Mouse (Mus musculus): ENCODE measurements at regions not wholly inside any gene's neighbourhood (a gene's known extent, or its start where the extent isn't known, plus 50 kb on each side); places are given as distances from the start of the nearest gene placed in this dataset.

DNA sequence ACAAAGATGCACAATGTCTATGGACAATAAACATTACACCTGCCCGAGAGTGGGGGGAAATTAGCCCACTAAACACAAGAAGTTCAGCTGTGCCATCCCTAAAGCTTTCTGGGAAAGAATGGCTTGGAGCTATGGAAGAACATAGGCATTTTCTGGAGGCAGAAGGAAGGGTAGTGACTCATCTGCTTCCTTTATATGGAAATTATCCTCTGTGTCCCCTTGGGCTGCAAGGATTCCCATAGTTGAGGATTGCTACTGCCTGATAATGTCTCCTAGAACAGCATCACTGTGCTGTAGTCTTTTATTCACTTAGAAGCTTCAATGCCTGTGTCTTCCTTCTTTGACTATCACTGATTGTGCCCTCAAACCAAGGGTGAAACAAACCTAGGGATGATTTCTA, 157.3 kb upstream of the Rnd3 start:
- no peaks in the 10 kb centered on the region for H3K9me3 ChIP-seq
- H3K4me3 ChIP-seq, result no peak overlapping the region
- H3K36me3 ChIP-seq, result no peaks in the 10 kb centered on the region
- H3K4me1 ChIP-seq (replicated peaks), result no peaks in the 10 kb centered on the region
- no peak overlapping the region for H3K4me2 ChIP-seq
- 92% methylated on average over 1 of the region's 1 CpGs for WGBS
- H3K27ac ChIP-seq (replicated peaks), result no peak overlapping the region
- no peak for ATAC-seq (ENCODE audit: low FRiP score, low read depth)
- H3K9ac ChIP-seq, result no peak overlapping the region
- H3K27me3 ChIP-seq, result no peaks in the 10 kb centered on the region

DNA sequence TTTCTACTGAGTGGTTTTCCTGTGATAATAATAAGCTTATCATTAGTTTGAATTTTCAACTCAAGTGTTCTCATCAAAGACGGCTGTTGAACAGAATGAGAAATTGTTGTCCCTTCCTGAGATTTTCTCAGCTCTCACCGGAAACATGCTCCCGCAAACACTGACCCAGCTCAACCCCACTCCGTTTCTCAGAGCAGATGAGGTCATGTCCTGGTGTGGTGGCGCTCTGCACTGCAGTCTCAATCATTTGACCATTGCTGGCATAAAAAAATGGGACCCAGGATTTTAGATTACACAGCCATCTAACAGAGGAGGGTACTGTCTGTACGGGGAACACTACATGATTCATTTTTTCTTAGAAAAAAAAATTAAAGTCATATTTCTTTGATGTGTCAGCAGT, 156.5 kb upstream of the Rnd3 start:
- Histone ChIP-seq H3K4me3 (no peak overlapping the region), H3K36me3 (no peaks in the 10 kb centered on the region), H3K9me3 (no peaks in the 10 kb centered on the region), H3K9ac (no peak overlapping the region), H3K4me1 (replicated peaks) (no peaks in the 10 kb centered on the region), H3K27me3 (no peaks in the 10 kb centered on the region), H3K4me2 (no peak overlapping the region), H3K27ac (replicated peaks) (0 out of 2 replicates have a peak overlapping the region, but pooled peaks have one; percentile 23)
- ATAC-seq (ENCODE audit: low FRiP score, low read depth), result no peak
- WGBS, result 65% methylated on average over 6 of the region's 6 CpGs

DNA sequence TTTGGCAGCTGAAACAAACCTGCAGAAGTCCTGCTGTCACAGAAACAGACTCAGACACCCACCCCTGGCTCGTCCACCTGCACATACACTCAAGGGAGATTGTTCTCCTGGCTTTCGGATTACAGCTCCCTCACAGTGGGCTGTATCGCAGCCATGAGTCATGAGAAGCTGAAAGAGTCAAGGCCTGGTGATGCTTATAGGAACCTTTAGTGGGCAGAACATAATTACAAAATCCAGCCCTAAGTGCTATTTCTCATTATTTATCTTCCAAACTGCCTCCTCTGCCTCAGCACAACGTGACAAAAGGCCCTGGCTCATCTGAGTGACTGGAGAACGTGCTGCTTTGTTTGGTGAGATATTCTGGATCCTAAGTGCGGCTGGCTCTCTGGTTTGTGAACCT, 155.8 kb upstream of the Rnd3 start:
- Histone ChIP-seq H3K4me3 (no peak overlapping the region), H3K27me3 (no peaks in the 10 kb centered on the region), H3K4me1 (replicated peaks) (no peaks in the 10 kb centered on the region), H3K27ac (replicated peaks) (no peak overlapping the region), H3K36me3 (no peaks in the 10 kb centered on the region), H3K9ac (no peak overlapping the region), H3K9me3 (no peaks in the 10 kb centered on the region), H3K4me2 (no peak overlapping the region)
- 57% methylated on average over 6 of the region's 6 CpGs for WGBS
- no peak for ATAC-seq (ENCODE audit: low FRiP score, low read depth)

DNA sequence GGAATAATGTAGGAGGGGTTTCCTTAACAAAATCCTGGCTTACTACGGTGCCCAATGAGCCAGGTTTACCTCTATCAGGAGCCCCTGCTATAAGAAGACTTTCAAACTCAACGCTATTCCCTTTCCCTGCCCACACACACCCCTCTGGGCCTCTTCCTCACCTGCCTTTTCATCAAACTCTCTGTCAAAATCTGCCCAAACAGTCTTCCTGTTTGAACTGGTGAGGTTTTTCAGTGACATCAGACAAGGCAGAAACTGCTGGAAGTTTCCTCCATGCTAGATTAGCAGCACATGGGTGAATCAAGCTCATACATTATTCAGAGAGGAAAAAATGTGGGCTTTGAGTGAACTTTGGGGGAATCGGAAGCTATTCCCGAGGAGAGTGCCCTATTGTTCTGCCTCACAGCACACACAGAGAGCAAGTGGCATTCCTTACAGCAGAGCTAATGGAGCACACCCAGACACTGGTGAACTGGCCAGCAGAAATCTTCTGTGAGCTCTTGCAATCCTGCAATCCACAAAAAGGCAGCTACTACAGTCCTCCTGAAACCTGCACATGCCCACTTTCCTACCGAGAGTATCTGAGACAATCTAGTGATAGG, 141.8 kb upstream of the Rnd3 start:
- Histone ChIP-seq H3K4me2 (no peak overlapping the region), H3K4me3 (no peak overlapping the region), H3K36me3 (no peaks in the 10 kb centered on the region), H3K9me3 (no peaks in the 10 kb centered on the region), H3K4me1 (replicated peaks) (no peaks in the 10 kb centered on the region), H3K9ac (no peak overlapping the region), H3K27me3 (no peaks in the 10 kb centered on the region), H3K27ac (replicated peaks) (no peak overlapping the region)
- ATAC-seq (ENCODE audit: low FRiP score, low read depth), result no peak
- 38% methylated on average over 5 of the region's 5 CpGs for WGBS

DNA sequence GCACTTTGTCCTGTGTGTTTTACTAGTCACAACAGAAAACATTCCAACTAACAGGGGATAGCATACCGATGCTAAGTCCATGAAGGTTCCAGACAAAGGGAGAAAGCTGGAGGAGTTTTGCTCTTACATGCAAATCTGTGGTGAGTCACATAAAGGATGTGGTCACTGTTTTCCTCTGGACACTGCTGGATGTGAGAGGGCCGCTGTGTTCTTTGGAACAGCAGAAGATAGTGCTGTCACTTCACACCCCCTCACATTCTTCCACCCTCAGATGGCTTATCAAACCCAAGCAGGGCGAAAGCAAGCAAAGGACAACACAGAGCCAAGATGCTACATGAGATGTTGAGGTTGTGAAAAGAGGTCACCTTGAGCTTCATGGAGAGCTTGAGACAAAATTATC, 139.8 kb upstream of the Rnd3 start:
- H3K4me3 ChIP-seq, result no peak overlapping the region
- no peak for ATAC-seq (ENCODE audit: low FRiP score, low read depth)
- H3K4me2 ChIP-seq, result no peak overlapping the region
- H3K9ac ChIP-seq, result no peak overlapping the region
- H3K27me3 ChIP-seq, result no peaks in the 10 kb centered on the region
- H3K36me3 ChIP-seq, result no peaks in the 10 kb centered on the region
- WGBS, result 91% methylated on average over 3 of the region's 3 CpGs
- no peaks in the 10 kb centered on the region for H3K9me3 ChIP-seq
- H3K27ac ChIP-seq (replicated peaks), result no peak overlapping the region
- H3K4me1 ChIP-seq (replicated peaks), result 0 out of 2 replicates have a peak, but pooled peaks cover 3% of the 10 kb centered on the region

DNA sequence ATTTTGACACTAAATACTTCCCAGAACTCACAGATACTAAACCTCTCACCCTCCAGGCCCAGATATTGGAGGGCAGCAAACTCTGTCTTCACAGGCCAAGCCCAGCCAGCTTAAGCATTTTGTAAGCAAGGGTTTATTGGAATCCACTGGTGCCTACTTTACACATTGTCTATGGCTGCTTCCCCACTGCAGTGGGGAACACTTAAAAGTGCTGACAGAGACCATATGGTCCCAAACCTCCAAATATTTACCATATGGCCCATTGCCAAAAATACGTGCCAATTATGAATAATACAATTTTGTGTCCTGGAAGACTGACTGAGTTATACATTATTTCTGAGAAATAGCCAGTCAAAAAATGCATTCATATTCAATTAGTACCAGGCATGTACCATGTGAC, 136.7 kb upstream of the Rnd3 start:
- 65% methylated on average over 1 of the region's 1 CpGs for WGBS
- H3K4me1 ChIP-seq (replicated peaks), result 0 out of 2 replicates have a peak, but pooled peaks cover 3% of the 10 kb centered on the region

DNA sequence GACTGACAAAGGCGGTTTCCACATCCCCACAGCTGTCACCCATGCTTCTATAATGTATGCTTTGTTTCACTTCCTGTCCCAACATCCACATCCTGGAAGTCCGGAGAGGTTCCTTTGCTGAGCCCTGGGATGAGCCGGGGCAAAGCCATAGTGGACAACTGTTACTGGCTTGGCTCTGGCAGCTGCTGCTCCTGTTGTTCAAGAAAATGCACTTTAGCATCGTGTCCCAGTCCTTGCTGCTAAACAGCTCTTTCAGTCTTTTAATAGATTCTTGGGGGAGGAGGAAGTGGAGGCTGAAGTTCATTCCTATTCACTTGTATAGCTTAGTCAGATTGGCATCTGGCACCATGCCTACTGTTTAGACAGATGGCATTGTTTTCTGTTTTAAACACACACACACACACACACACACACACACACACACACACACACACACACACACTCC, 135.9 kb upstream of the Rnd3 start:
- no peaks in the 10 kb centered on the region for H3K36me3 ChIP-seq
- no peak overlapping the region for H3K27ac ChIP-seq (replicated peaks)
- H3K4me3 ChIP-seq, result no peak overlapping the region
- 0 out of 2 replicates have a peak, but pooled peaks cover 3% of the 10 kb centered on the region for H3K4me1 ChIP-seq (replicated peaks)
- H3K27me3 ChIP-seq, result no peaks in the 10 kb centered on the region
- no peak overlapping the region for H3K4me2 ChIP-seq
- WGBS, result 29% methylated on average over 4 of the region's 4 CpGs
- peak; percentile 51; the same call in 1 of the 2 replicates for ATAC-seq (ENCODE audit: low FRiP score, low read depth)
- no peaks in the 10 kb centered on the region for H3K9me3 ChIP-seq
- no peak overlapping the region for H3K9ac ChIP-seq

More for the DNA sequence above, 136.7 kb upstream of the Rnd3 start:
- ATAC-seq (ENCODE audit: low FRiP score, low read depth), result no peak
- H3K9ac ChIP-seq, result no peak overlapping the region
- H3K4me2 ChIP-seq, result no peak overlapping the region
- H3K27me3 ChIP-seq, result no peaks in the 10 kb centered on the region
- H3K36me3 ChIP-seq, result no peaks in the 10 kb centered on the region
- no peaks in the 10 kb centered on the region for H3K9me3 ChIP-seq
- H3K27ac ChIP-seq (replicated peaks), result no peak overlapping the region
- H3K4me3 ChIP-seq, result no peak overlapping the region

- no peak for ATAC-seq (ENCODE audit: low FRiP score, low read depth)
- 82% methylated on average over 5 of the region's 5 CpGs for WGBS
- H3K4me3 ChIP-seq, result no peak overlapping the region
- H3K9ac ChIP-seq, result no peak overlapping the region
- no peaks in the 10 kb centered on the region for H3K9me3 ChIP-seq
- no peak overlapping the region for H3K27ac ChIP-seq (replicated peaks)
- no peak overlapping the region for H3K4me2 ChIP-seq
- no peaks in the 10 kb centered on the region for H3K36me3 ChIP-seq
- 0 out of 2 replicates have a peak, but pooled peaks cover under 1% of the 10 kb centered on the region for H3K4me1 ChIP-seq (replicated peaks)
- H3K27me3 ChIP-seq, result no peaks in the 10 kb centered on the region
Measured at GRCm38 (mm10) chr2:51279396-51280045, 130.6 kb upstream of the Rnd3 start.

DNA sequence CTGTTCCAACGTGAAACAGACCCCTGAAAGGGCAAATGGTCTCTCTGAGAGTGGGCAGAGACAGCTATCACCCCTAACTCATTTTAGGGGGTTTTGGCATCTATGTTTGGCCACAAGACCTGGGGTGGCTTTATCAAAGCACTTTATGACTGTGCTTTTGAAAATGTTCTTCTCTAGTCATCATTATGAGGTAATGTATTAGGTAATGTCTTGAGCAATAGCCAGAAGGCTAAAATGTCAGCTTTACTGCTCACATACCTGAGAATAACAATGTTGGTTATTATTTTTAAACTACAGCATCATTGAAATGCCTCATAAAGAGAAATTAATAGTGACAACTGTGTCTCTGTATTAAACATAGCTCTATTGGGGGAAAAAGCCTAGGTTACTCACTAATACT, 129.9 kb upstream of the Rnd3 start:
- H3K4me2 ChIP-seq, result no peak overlapping the region
- WGBS, result 77% methylated on average over 1 of the region's 1 CpGs

DNA sequence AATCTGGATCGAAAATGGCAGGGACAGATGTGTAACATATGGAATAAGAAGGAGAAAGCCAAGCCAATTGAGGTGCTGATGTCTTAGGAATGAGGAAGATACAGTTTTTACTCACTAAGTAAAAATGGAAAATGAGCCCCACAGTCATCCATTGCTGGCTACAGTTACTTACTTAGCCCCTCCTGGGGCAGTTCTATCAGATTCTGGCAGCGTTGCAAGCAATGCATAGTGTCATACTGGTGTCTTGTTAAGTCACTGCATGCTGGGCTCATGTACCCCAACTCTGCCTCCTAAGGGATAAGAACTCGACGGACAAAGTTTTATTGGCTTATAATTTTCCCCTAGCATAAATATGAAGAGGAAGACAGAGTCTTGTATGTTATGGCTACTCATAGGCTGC, 129.4 kb upstream of the Rnd3 start:
- H3K9me3 ChIP-seq, result no peaks in the 10 kb centered on the region
- no peak for ATAC-seq (ENCODE audit: low FRiP score, low read depth)
- H3K9ac ChIP-seq, result no peak overlapping the region
- no peaks in the 10 kb centered on the region for H3K4me1 ChIP-seq (replicated peaks)
- no peak overlapping the region for H3K27ac ChIP-seq (replicated peaks)
- no peaks in the 10 kb centered on the region for H3K36me3 ChIP-seq
- WGBS, result 85% methylated on average over 4 of the region's 4 CpGs
- no peak overlapping the region for H3K4me3 ChIP-seq
- H3K27me3 ChIP-seq, result no peaks in the 10 kb centered on the region
- no peak overlapping the region for H3K4me2 ChIP-seq

More for the DNA sequence above, 129.9 kb upstream of the Rnd3 start:
- H3K27ac ChIP-seq (replicated peaks), result no peak overlapping the region
- no peak overlapping the region for H3K9ac ChIP-seq
- ATAC-seq (ENCODE audit: low FRiP score, low read depth), result no peak
- H3K9me3 ChIP-seq, result no peaks in the 10 kb centered on the region
- H3K27me3 ChIP-seq, result no peaks in the 10 kb centered on the region
- H3K36me3 ChIP-seq, result no peaks in the 10 kb centered on the region
- H3K4me3 ChIP-seq, result no peak overlapping the region
- H3K4me1 ChIP-seq (replicated peaks), result no peaks in the 10 kb centered on the region

- WGBS, result 82% methylated on average over 2 of the region's 2 CpGs
- Histone ChIP-seq H3K4me3 (no peak overlapping the region), H3K4me1 (replicated peaks) (no peaks in the 10 kb centered on the region), H3K27ac (replicated peaks) (no peak overlapping the region), H3K36me3 (no peaks in the 10 kb centered on the region), H3K27me3 (no peaks in the 10 kb centered on the region), H3K4me2 (no peak overlapping the region), H3K9me3 (no peaks in the 10 kb centered on the region), H3K9ac (no peak overlapping the region)
- ATAC-seq (ENCODE audit: low FRiP score, low read depth), result no peak
Measured at GRCm38 (mm10) chr2:51276591-51276990, 127.7 kb upstream of the Rnd3 start.

- Histone ChIP-seq H3K27me3 (no peaks in the 10 kb centered on the region), H3K9me3 (no peaks in the 10 kb centered on the region), H3K36me3 (no peaks in the 10 kb centered on the region), H3K4me3 (no peak overlapping the region), H3K4me2 (no peak overlapping the region), H3K27ac (replicated peaks) (no peak overlapping the region), H3K4me1 (replicated peaks) (no peaks in the 10 kb centered on the region), H3K9ac (no peak overlapping the region)
- WGBS, result 77% methylated on average over 5 of the region's 5 CpGs
- ATAC-seq (ENCODE audit: low FRiP score, low read depth), result no peak
Measured at GRCm38 (mm10) chr2:51273300-51273699, 124.4 kb upstream of the Rnd3 start.

GRCm38 (mm10) chr2:51268532-51268931, 119.6 kb upstream of the Rnd3 start:
- Histone ChIP-seq H3K27me3 (no peaks in the 10 kb centered on the region), H3K9me3 (no peaks in the 10 kb centered on the region), H3K27ac (replicated peaks) (no peak overlapping the region), H3K4me2 (no peak overlapping the region), H3K4me3 (no peak overlapping the region), H3K4me1 (replicated peaks) (no peaks in the 10 kb centered on the region), H3K9ac (no peak overlapping the region), H3K36me3 (no peaks in the 10 kb centered on the region)
- ATAC-seq (ENCODE audit: low FRiP score, low read depth), result no peak
- WGBS, result 82% methylated on average over 2 of the region's 2 CpGs

All from hindbrain, embryonic 15.5 days (tissue).